Mouse (Mus musculus) midbrain, postnatal 0 days (tissue): Measurements from ENCODE around the gene Hyal1. TPM values are rescaled to one million over a fixed set of nuclear protein-coding genes. Genes with fewer than 3 reads are reported as not detected.
"Not testable (repeated sequence)": the region's sequence is repeated elsewhere in the genome, so short reads cannot be mapped to it uniquely, and the experiment has no call there.

Experiments used
- ATAC-seq: fragments of 200-750 bp; cut with Nextera tagmentation; 2 replicates; pipeline ENCODE4 v1.8.0; 2017; ENCODE audit warnings: moderate number of reproducible peaks, mild to moderate bottlenecking, moderate TSS enrichment, moderate library complexity; ENCODE audit not compliant: low FRiP score
- DNase-seq: peaks from one replicate; pipeline ENCODE4 v3.0.0-alpha.2; 2015; ENCODE audit warnings: low spot score
- H3K27ac ChIP-seq: fragments of 300-500 bp; sonication (generic); 2 replicates; pipeline ENCODE4 v1.5.1; 2014; ENCODE audit warnings: low read depth, mild to moderate bottlenecking, low read length, mixed read lengths
- H3K27me3 ChIP-seq: fragments of 300-500 bp; sonication (generic); 2 replicates; pipeline ENCODE4 v1.6.1; 2014; ENCODE audit warnings: low read length, control low read depth, mixed read lengths; ENCODE audit not compliant: insufficient read depth
- H3K36me3 ChIP-seq: fragments of 300-500 bp; sonication (generic); 2 replicates; pipeline ENCODE4 v1.6.1; 2014; ENCODE audit warnings: low read length, control low read depth, mixed read lengths; ENCODE audit not compliant: insufficient read depth
- H3K4me1 ChIP-seq: fragments of 300-500 bp; sonication (generic); 2 replicates; pipeline ENCODE4 v1.6.1; 2014; ENCODE audit warnings: mild to moderate bottlenecking, control low read depth, antibody characterized with exemption, low read length, mixed read lengths; ENCODE audit not compliant: insufficient read depth
- H3K4me2 ChIP-seq: fragments of 300-500 bp; sonication (generic); 2 replicates; pipeline ENCODE4 v1.6.1; 2014; ENCODE audit warnings: low read depth, mild to moderate bottlenecking, low read length, mixed read lengths; ENCODE audit not compliant: poor library complexity, severe bottlenecking
- H3K4me3 ChIP-seq: fragments of 300-500 bp; sonication (generic); 2 replicates; pipeline ENCODE4 v1.5.1; 2014; ENCODE audit warnings: low read depth, mild to moderate bottlenecking, low read length, moderate library complexity
- H3K9ac ChIP-seq: fragments of 300-500 bp; sonication (generic); replicated peaks from 2 replicates; pipeline ENCODE4 v1.6.1; 2014; ENCODE audit warnings: mild to moderate bottlenecking, low read length, moderate library complexity, mixed read lengths; ENCODE audit not compliant: poor library complexity, severe bottlenecking
- H3K9me3 ChIP-seq: fragments of 300-500 bp; sonication (generic); 2 replicates; pipeline ENCODE4 v1.6.1; 2016; ENCODE audit warnings: low read length, control low read depth
- CTCF ChIP-seq: IDR thresholded peaks from 2 replicates; pipeline ENCODE4 v1.5.1; 2016; ENCODE audit warnings: antibody characterized with exemption, mild to moderate bottlenecking
- WGBS: fragments of 180-500 bp; shearing (Covaris S2); extraction: QIAGEN DNeasy Blood & Tissue Kit; methylation state at CpG from one replicate; pipeline ENCODE4 v1.1.7; 2014; 5-methylcytosine and 5-hydroxymethylcytosine counted together
- polyA plus RNA-seq: library from polyadenylated mRNA; unstranded; fragments of >200 nt; fragmentation: Nextera tagmentation; extraction: Ambion mirVana; gene quantifications from 2 replicates; pipeline ENCODE4 v1.2.1, GENCODE M21; 2015
- total RNA-seq: library from RNA; depleted of rRNA; stranded (reverse); fragments of >200 nt; gene quantifications from 2 replicates; pipeline ENCODE4 v1.2.3, GENCODE M21; 2014

Gene Hyal1
- total and polyA plus RNA-seq, 2 experiments from 2014 or later, result 2.9 to 3.5 TPM

DNA sequence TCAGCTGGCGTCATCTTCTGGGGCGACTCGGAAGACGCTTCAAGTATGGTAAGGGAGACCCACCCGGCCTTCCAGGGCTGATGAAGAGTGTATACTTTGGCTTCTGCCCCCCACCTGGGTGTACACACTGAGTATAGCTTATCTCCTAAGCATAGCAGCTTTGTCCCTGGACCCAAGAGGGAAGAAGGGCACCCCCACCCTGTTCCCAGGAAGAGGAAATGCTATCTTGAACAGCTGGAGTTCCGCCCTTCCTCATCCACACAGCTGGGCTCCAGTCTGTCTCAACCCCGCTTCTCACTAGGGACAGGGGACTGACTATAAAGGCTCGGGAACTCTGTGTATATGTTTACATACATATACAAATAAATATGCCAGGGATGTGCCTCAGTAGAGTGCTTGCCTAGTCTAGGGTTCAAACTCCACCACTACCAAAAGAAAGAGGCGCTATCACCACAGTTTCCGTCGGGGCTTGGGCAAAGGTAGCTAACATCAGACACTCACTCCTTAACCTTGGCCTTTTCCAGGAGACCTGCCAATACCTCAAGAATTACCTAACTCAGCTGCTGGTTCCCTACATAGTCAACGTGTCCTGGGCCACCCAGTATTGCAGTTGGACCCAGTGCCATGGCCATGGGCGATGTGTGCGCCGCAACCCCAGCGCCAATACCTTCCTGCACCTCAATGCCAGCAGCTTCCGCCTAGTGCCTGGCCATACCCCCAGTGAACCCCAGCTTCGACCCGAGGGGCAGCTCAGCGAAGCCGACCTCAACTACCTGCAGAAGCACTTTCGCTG lies 5.0 kb upstream of the Hyal1 start:
- Histone ChIP-seq H3K27ac (no peak overlapping the region), H3K9me3 (no peaks in the 10 kb centered on the region), H3K4me2 (no peak overlapping the region), H3K4me3 (no peak overlapping the region), H3K4me1 (peaks cover 20% of the 10 kb centered on the region), H3K36me3 (peaks cover 15% of the 10 kb centered on the region), H3K27me3 (no peaks in the 10 kb centered on the region), H3K9ac (no peak overlapping the region)
- 93% methylated on average over 22 of the region's 22 CpGs for WGBS
- DNase-seq (no peak), ATAC-seq (no peak)
- TF ChIP-seq CTCF, result no peak

DNA sequence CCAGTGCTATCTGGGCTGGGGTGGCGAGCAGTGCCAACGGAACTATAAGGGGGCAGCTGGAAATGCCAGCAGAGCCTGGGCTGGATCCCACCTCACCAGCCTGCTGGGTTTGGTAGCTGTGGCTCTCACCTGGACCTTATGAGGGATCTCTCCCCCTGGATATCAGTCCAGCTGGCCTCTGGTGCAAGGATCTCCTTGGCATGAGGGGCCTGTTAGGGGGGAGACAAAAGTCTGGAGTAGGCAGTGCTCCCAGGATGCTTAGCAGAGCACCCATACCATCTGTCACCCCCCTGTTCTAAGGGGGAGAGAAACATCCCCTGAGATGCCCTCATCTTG lies 4.4 kb upstream of the Hyal1 start:
- Histone ChIP-seq H3K36me3 (peaks cover 15% of the 10 kb centered on the region), H3K4me1 (peaks cover 20% of the 10 kb centered on the region), H3K4me2 (no peak overlapping the region), H3K27me3 (no peaks in the 10 kb centered on the region), H3K9ac (no peak overlapping the region), H3K4me3 (no peak overlapping the region), H3K9me3 (no peaks in the 10 kb centered on the region), H3K27ac (no peak overlapping the region)
- TF ChIP-seq CTCF, result no peak
- ATAC-seq, result no peak
- 100% methylated on average over 2 of the region's 2 CpGs for WGBS
- DNase-seq, result no peak

DNA sequence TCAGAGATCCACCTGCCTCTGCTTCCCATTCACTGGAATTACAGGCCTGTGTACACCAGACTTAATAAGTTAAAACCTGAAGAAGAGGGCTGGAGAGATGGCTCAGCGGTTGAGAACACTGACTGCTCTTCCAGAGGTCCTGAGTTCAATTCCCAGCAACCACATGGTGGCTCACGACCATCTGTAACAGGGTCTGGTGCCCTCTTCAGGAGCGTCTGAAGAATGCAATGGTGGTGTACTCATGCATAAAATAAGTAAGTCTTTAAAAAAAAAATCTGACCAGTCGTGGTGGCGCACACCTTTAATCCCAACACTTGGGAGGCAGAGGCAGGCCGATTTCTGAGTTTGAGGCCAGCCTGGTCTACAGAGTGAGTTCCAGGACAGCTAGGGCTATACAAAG lies 3.0 kb upstream of the Hyal1 start:
- H3K9ac ChIP-seq, H3K4me2 ChIP-seq, DNase-seq, H3K4me3 ChIP-seq, H3K27me3 ChIP-seq, ATAC-seq, H3K9me3 ChIP-seq, H3K27ac ChIP-seq: not testable (repeated sequence)
- Histone ChIP-seq H3K36me3 (peaks cover 15% of the 10 kb centered on the region), H3K4me1 (peaks cover 12% of the 10 kb centered on the region; the same call in 1 of the 2 replicates)
- 0 out of 2 replicates have a peak, but pooled peaks have one; percentile 11 for TF ChIP-seq CTCF
- WGBS, result 84% methylated on average over 6 of the region's 6 CpGs

DNA sequence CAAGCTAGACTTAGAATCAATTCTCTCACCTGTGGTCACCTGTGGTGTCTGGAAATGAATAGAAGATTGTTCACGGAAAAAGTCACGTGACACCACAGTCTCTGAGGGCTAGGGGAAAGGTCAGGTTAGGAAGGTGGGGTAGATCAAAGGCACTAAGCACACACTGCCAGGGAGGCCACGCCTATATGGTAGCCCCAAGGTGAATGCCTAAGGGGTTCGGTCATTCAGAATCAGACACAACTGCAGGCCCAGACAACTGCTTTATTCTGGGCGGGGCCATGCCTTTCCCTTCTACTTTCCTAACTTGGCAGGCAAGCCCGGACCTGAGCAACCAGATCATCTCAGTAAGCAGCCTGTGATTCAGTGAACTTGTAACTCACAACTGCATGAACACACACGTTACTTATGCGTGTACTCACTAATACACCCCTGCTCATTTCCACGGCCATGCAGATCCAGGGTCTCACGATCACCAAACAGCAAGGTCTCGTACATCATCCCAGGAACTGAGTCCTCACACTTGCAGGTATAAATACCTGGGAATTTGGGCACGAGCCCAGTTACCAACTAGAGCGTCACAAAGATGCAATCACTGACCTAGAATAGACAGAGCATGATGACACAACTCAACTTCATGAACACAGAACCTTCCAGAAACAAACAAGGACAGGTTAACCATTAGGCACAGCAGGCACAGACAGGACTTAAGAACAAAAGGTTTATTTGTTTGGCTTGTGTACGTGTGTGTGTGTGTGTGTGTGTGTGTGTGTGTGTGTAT lies 959 bp upstream of the Hyal1 start:
- Histone ChIP-seq H3K27me3 (no peaks in the 10 kb centered on the region), H3K36me3 (peaks cover 14% of the 10 kb centered on the region), H3K4me1 (peaks cover 9% of the 10 kb centered on the region; the same call in 1 of the 2 replicates), H3K4me3 (no peak overlapping the region), H3K4me2 (no peak overlapping the region), H3K9me3 (no peaks in the 10 kb centered on the region), H3K27ac (no peak overlapping the region), H3K9ac (no peak overlapping the region)
- ATAC-seq, result no peak
- WGBS, result 88% methylated on average over 14 of the region's 14 CpGs
- no peak for DNase-seq
- TF ChIP-seq CTCF, result no peak

DNA sequence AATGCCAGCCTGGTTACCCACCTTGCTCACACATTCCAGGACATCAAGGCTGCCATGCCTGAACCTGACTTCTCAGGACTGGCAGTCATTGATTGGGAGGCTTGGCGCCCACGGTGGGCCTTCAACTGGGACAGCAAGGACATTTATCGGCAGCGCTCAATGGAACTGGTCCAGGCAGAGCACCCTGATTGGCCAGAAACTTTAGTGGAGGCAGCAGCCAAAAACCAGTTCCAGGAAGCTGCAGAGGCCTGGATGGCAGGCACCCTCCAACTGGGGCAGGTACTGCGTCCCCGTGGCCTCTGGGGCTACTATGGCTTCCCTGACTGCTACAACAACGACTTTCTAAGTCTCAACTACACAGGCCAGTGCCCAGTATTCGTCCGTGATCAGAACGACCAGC lies 1.1 kb downstream of the Hyal1 start:
- no peak for TF ChIP-seq CTCF
- 0 out of 2 replicates have a peak, but pooled peaks cover 11% of the 10 kb centered on the region for H3K4me1 ChIP-seq
- DNase-seq (no peak), ATAC-seq (no peak)
- 92% methylated on average over 10 of the region's 10 CpGs for WGBS
- no peaks in the 10 kb centered on the region for H3K36me3 ChIP-seq
- H3K9ac ChIP-seq, result no peak overlapping the region
- no peak overlapping the region for H3K4me3 ChIP-seq
- H3K9me3 ChIP-seq, result no peaks in the 10 kb centered on the region
- no peaks in the 10 kb centered on the region for H3K27me3 ChIP-seq
- H3K4me2 ChIP-seq, result no peak overlapping the region
- no peak overlapping the region for H3K27ac ChIP-seq

DNA sequence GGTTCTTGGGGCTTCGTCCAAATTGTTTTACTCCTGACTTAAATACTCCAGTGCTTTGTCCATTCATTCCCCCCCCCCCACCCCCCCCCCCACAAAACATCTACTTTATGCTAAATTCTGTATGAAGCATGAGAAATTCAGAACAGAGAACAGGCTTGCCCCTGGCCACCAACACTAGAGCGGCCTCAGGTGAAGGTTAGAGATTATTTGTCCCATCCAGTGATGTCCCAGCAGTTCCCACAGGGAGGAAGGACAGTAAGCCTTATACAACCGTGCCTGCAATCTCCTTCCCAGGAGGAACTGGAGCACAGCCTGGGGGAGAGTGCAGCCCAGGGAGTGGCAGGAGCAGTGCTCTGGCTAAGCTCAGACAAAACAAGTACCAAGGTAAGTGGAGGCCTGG lies 1.9 kb downstream of the Hyal1 start, which contains the start of gene Naa80:
TSS of gene Naa80 (plus strand) at position 301 of the 400 bp plus-strand sequence.
- H3K4me3 ChIP-seq, result no peak within 1 kb of the TSS
- no peaks in the 10 kb centered on the region for H3K9me3 ChIP-seq
- peaks cover 6% of the 10 kb centered on the region for H3K36me3 ChIP-seq
- no peak within 1 kb of the TSS for H3K9ac ChIP-seq
- no peak within 1 kb of the TSS for H3K4me2 ChIP-seq
- H3K27me3 ChIP-seq, result no peaks in the 10 kb centered on the region
- 0 out of 2 replicates have a peak, but pooled peaks cover 11% of the 10 kb centered on the region for H3K4me1 ChIP-seq
- DNase-seq (no peak), ATAC-seq (no peak)
- H3K27ac ChIP-seq, result no peak within 1 kb of the TSS
- no peak for TF ChIP-seq CTCF
- WGBS, result 75% methylated on average over 3 of the region's 3 CpGs
